Mouse (Mus musculus): ENCODE data around the gene Dtx3.

The Dtx3 gene

DNA sequence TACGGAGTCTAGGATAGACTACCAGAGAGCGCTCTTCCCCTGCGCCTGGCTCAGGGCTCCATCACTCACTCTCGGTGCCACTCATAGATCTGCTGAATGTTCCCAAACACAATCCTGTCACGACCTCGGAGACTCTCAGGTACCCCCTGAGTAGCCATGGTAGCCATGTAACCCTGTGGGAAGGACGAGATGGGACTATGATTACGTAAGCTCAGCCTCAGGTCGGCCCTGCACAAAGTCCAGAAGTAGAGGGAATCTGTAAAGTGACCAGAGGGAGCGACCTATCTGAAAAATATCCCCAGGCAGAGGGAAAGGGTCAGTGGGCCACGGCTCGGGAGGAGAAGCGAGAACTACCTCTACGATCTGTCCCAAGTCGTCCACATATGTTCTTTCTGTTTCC lies 10.0 kb downstream of the Dtx3 start:
- DNase-seq (ENCODE audit: low read depth): no peak

DNA sequence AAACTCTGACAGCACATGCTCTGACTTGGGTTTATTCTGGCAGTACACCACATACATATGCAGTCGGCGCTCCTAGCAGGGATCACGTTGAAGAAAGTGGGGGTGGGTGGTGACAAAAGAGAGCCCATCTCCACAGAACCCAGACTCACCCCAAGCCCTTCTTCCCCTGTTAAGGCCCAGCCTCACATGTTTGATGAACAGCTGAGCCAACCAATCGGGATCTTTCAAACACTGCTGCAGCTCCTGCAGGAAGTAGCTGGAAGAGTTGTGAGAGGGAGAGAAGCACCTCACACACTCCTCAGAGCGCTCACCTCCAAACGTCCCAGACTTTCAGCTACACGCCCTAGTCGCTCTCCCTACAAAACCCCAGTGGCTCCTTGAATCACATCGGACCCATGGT lies 10.4 kb downstream of the Dtx3 start:
- DNase-seq (ENCODE audit: low read depth): peak; percentile 19

DNA sequence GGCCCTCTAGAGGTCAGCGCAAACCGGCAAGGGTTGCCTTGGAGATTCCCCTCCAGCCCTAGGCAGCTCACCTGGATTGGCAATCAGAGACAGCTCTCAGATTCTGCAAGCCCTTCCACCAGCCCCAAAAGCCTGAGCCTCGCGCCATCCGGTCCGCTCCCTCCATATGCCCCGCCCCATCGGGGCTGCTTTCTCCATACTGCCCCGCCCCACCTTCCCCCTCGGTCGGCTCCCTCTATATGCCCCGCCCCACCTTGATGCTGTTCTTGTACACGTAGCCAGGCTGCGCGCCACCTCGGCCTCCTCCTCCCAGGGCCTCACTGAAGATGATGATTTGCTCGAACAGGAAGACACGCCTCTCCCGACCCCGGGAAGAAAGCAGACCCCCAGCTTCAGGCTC lies 11.8 kb downstream of the Dtx3 start:
- peak; percentile 48 for DNase-seq (ENCODE audit: low read depth)

DNA sequence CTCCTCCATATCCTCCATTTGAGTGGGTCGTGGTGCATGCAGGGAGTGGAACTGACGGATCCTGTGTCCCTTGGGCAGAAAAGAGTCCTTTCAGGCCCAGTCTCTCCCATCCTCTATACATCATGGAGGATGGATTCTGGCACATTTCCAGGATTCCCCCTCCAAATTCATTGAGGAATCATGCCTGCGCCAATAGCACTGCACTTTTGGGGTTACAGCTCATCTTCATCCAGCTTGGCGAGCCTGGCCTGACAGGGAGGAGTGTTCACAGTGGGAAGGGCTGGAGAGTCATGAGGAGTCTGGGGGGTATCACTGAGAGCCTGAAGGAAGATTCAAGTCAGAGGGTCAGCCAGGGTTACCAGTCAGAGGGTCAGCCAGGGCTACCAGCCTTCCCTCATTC lies 12.9 kb downstream of the Dtx3 start:
- DNase-seq (ENCODE audit: low read depth): no peak

- no peak for DNase-seq (ENCODE audit: low read depth)
Measured at GRCm38 (mm10) chr10:127181566-127181965, 14.0 kb downstream of the Dtx3 start.

DNA sequence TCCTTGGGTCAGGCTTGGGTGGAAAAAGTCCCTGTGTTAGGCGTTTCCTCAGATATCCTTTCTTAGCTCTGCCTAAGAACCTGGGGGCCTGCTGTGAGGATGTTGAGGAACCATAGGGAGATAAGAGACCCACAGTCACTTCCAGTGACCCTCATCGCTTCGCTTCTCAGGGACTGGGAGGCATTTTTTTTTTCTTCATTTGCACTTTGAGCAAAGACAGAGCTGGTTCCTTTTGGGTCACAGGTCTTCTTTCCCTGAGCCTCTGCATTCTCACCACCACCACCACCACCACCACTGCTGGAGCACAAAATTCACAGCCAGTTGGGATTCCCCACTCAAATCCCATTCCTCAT lies 14.9 kb downstream of the Dtx3 start:
- DNase-seq (ENCODE audit: low read depth): no peak

DNA sequence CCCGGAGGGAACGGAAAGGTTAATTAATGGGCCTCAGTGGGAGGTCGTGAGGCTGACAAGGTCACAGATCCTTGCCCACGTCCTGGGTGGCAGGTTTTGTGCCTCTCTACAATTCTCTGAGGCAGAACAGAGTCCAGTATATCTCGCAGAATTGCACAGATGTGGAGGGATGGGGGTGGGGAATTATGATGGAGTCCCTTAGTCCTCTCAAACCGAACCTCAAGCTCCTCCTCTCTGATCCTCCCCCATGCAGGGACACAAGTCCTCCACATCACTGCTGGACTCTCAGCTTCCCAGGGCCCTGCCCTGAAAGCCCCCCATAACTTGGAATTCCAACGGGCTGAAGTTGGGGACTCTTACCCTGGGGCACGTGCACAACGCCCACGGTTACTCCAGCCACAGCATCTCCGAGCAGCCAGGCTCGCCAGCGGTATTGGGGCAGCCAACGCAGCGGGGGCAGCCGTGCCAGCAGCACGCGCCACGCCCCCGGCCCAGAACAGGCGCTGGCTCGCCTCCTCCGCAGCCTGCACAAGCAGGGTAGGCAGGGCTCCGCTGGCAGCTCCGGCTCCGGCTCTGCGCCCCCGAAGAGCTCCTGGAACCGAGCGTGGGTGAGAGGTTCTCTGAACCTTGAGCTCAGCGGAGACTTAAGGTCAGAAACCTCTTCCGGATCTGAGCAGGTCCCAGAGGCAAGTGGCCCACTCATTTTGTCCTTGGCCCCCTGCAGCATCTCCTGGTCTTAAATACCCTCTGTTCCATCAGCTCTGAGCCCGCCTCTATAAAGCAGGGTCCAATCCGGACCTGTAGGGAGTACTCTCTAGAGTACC lies 15.4 kb downstream of the Dtx3 start, which contains the start of gene Slc26a10:
Gene Slc26a10, minus strand, starts transcription at position 775 of the 824 bp plus-strand sequence.
- DNase-seq (ENCODE audit: low read depth): peak; percentile 42

DNA sequence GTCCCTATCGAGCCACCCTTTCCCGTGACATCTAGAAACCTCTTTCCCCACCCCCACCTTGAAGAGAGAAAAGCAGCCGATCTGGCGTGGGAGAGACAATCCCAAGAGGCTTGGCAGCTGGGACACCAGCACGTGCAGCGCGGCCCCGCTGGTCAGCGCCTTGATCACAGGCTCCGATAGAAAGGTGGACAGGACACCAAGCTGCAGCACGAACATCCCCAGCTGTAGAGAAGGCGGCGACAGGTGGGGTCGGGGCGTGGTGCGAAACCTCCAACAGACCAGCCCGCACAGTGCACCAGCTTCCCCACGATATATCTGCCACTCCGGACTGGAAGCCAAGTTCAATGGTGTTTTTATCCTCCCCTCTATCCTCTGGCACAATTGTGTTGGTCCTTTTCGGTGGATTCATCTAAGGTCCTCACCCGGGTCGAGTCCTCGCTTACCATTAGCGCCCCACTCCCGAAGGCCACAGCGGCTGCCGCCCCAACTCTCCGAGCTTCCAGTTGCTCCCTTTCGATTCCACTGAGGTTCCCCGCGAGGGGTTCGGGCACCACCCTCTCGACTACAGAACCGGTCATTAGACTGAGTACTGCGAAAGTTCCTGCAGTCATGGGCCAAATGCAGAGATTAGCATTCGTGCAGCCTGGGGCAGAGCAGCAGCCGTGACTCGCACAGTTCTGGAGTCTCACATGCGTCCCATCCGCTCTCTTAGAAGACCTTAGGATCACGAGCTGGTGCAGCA lies 17.1 kb downstream of the Dtx3 start:
- peak; percentile 48 for DNase-seq (ENCODE audit: low read depth)

DNA sequence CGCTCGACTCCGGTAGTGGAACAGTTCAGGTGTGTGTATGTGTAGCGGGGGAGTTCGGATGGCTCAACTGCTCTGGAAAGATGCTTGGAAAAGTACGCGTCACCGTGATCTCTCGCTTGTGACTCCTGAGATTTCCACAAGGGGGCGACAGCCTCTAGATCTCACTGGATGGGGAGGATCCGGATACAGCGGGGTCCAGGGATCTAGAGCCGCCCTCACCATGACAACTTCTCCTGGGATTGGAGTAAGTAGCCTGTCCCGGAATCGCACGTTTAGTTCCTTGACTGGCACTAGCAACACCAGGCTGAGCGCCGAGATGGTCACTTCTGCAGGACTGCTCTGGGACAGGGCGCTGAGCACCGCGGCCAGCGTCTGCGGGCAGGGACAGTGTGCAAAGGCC lies 17.8 kb downstream of the Dtx3 start:
- DNase-seq (ENCODE audit: low read depth): peak; percentile 82

DNA sequence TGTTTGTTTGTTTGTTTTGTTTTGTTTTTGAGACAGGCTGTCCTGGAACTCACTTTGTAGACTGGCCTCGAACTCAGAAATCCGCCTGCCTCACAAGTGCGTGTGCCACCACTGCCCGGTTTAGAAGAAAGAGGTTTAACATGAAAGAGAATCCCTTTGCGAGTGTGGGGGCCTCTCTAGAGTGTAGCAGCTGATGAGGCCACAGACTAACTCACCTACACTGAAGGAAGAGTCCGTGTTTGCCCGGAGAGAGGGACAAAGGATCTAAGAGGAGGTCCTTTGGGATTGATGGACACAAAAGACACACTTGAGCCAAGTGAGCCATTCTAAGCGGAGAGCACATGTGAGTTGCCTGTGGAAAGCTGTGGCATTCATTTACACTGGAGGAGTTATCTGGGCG lies 18.3 kb downstream of the Dtx3 start:
- DNase-seq (ENCODE audit: low read depth): no peak

GRCm38 (mm10) chr10:127176756-127177155 lies 18.8 kb downstream of the Dtx3 start:
- DNase-seq (ENCODE audit: low read depth): no peak

DNA sequence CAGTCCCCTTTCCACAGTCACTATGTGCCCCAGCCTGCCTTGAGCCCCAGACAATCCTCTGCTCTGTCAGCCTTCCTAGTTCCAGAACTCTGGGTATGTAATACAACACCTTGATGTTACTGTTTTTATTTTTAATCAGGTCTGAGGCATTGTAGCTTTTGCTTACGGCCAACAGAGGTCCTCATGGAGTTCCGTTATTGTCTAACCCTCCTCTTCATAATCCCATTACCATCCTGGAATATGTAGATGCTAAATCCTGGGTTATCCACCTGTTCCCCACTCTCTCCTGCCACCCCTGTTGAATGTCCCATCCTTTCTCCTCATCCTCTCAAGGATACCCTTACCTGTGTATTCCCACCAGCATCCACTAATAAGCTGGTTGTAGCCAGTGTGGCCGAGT lies 19.3 kb downstream of the Dtx3 start:
- peak; percentile 40 for DNase-seq (ENCODE audit: low read depth)

- no peak for DNase-seq (ENCODE audit: low read depth)
Measured at GRCm38 (mm10) chr10:127174170-127174569, 21.4 kb downstream of the Dtx3 start.

DNA sequence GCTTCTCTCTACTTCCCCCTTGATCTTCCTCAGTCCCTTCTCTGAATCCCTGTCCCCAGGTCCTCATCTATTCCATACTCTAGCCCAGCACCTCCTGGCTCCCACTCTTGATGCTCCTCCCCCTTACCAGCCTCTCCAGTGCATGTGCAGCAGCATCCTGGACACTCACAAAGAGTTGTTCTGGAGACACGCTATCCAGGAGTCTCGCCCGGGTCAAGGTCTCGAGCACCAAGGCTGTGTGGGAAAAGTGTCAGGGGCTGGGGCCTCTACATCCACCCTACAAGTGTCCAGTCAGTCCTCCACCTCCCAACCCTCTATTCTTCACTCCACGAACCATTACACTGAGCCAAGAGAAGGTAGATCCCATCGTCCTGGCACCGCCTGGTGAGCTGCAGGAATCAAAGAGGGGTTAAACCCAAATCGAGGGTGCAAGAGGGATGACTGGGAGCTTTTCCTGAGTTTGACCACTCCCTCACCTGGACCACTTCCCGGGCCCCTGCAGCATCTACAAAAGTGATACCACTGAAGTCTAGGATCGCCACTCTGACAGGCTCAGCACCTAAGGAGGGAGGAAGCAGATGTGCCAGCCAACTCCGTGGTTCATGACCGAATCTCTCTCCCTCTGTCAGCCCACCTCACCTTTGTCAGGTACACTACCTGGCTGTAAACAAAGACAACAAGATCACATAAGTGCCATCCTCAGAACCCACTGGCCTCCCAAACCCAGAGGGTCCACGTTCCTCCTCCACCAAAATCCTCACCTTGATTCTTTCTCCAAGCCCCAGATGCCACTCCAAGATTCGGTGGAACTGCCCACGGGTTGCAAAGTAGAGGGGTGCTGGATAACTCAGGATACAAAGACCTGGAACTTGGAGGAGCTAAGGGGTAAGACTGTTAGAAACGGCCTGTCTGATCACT lies 22.1 kb downstream of the Dtx3 start:
- no peak for DNase-seq (ENCODE audit: low read depth)

- DNase-seq (ENCODE audit: low read depth): no peak
Measured at GRCm38 (mm10) chr10:127171631-127172200, 23.8 kb downstream of the Dtx3 start.

DNA sequence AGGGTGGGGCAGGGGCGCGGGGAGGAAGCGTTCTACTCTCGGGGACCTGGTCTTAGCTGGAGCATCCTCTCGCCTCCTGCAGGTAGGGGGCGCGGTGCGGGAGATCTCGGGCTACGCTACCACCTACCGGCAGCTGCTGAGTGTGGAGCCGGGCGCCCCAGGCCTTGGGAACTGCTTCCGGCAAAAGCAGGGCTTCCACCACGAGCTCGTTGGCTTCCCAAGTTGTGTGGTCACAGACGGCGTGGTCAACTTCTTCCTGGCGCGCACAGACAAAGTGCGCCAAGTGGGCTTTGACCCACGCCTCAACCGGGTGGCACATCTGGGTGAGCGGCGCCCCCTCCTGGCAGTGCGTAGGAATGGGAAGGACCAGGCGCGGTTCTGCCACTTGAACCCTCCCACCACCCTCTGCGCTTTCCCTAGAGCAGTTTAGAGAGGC lies 24.7 kb downstream of the Dtx3 start:
- DNase-seq (ENCODE audit: low read depth): peak; percentile 93

DNA sequence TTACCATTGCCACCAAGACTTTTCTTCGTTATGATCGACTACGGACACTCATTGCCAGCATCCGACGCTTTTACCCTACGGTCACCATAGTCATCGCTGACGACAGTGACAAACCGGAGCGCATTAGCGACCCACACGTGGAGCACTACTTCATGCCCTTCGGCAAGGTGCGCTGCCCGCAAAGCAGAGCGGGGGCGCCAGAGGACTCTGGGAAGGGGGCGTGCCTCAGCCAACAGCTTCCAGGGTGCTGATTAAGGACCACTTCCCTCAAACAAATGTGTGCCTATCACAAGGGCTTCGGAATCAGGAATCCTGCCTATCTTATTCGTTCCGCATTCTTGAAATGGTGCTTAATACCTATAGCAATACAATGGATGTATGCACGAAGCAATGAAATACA lies 25.5 kb downstream of the Dtx3 start:
- DNase-seq (ENCODE audit: low read depth): peak; percentile 56

GRCm38 (mm10) chr10:127167614-127168192 lies 27.8 kb downstream of the Dtx3 start:
- no peak for DNase-seq (ENCODE audit: low read depth)

DNA sequence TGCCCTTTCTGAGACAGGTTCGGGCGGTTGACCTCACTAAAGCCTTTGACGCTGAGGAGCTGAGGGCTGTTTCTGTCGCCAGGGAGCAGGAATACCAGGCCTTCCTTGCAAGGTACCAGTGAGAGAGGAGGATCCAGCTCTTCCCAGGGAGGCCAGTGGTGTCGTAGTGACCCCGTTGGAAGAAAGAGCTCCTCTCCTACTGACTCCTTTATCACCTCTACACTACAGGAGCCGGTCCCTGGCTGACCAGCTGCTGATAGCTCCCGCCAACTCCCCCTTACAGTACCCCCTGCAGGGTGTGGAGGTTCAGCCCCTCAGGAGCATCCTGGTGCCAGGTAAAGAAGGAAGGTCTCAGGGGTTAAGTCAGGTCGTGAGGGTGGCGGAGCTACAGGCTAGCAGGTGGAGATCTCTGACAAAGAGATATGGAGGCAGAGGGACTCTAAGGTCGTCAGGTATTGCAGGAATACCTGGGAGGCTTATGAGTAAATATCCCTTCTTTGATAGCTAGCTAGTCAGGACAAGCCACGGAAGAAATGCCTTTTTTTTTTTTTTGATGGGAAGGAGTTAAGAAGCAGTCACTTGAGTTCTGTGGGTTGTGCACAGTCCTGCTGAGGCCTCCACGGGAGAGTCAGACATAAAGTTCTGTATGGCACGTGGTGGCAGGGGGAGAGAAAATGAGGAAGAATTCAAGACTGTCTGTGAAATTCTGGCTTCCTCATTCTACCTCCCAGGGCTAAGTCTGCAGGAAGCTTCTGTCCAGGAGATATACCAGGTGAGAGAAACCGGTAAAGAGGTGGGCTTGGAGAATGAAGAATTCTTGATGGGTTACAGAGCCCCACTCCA lies 28.5 kb downstream of the Dtx3 start:
- peak; percentile 49 for DNase-seq (ENCODE audit: low read depth)

DNA sequence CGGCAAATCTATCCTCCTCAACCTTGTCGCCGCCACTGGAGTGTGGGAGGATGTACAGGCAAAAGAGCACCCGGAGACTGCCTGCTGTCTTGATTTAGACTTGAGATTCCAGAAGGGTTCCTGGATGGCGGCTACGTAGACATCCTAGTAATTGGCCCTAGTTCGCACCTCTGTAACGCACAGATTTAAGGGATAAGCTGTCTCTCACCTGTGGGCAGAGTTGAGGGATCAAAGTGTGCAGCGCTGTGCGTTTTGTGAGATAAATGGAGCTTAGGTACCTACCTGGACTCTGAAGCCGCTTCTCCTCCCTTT lies 29.2 kb downstream of the Dtx3 start:
- peak; percentile 80 for DNase-seq (ENCODE audit: low read depth)

Measured in naive thymus-derived CD4-positive, alpha-beta T cell, adult 2 months (primary cell).